Mouse (Mus musculus) megakaryocyte-erythroid progenitor cell, adult 5-6 weeks (primary cell): ENCODE data around the gene Igsf10. TPM values are rescaled to one million over a fixed set of nuclear protein-coding genes. Genes with fewer than 3 reads are reported as not detected.

Source experiments
- ATAC-seq: replicated peaks from 2 replicates; pipeline ENCODE4 v1.8.0; 2016; ENCODE audit warnings: mild to moderate bottlenecking, inconsistent platforms; ENCODE audit not compliant: severe bottlenecking, poor library complexity, low FRiP score, low TSS enrichment
- total RNA-seq, 2 experiments: library from RNA; stranded (forward) in 1 of 2; stranded (reverse) in 1 of 2; fragments of 200-1000, 215-1000 nt in 1 of 2; fragments of >200 nt in 1 of 2; fragmentation: Nextera tagmentation in 1 of 2; gene quantifications; 2 replicates each; pipeline ENCODE4 v1.2.3; 2014 to 2017

Gene Igsf10
- total RNA-seq, 2 experiments from 2014 or later: 0.04 TPM; not detected in 1

DNA sequence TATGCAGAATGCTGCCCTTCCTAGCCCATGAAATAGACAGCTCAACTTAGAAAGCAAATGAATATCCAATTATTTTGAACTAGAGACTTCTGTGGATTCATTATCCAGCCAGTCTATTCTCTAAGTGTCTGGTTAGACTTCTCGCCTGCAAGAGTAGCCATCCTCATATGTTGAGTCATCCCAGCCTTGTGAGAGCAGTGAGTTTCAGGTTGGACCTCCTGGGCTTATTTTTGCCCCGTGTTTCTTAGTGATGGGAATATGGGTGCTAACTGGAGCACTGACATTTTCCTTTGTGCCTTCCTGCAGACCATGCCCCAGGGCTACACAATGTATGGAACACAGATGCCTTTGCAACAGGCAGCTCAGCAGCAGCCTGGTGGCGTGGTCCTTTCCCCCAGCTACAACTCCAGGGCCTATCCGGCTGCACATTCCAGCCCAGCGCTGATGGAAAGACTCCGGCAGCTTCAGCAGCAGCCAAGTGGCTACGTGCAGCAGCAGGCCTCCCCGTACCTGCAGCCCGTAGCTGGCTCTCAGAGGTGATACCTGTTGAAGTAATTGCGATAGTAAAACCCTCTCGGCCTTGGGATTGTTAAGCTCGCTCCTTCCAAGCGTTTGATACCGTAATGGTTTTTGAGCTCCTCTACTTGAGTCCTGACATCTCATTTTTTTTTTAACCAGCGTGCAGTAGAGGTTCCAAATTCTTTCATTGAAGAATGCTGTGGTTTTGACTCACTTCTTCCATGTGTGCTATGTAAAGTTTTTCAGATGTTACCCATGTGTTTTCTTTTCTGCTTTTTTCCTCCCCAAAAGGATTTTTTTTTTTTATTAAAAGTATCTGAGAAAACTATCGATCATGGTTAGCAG lies 48.3 kb downstream of the Igsf10 start:
- ATAC-seq: no peak

GRCm38 (mm10) chr3:59293437-59294199 lies 50.6 kb downstream of the Igsf10 start:
- no peak for ATAC-seq

- ATAC-seq: no peak
Observed at GRCm38 (mm10) chr3:59290551-59290950, 53.6 kb downstream of the Igsf10 start.

- no peak for ATAC-seq
Observed at GRCm38 (mm10) chr3:59278620-59279019, 65.6 kb downstream of the Igsf10 start.

DNA sequence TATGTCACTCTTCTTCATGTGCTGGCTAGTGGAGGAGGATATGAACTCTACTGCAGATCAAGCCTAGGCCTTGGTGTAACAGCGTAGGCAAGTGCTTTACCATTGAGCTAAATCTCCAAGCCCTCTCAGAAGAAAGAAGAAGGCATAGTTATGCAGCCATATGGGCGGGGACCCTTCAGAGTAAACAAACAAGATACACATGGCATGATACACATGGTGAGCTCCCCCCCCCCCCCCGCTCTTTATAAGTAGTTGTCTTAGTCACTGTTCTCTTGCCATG lies 66.0 kb downstream of the Igsf10 start:
- ATAC-seq: no peak

DNA sequence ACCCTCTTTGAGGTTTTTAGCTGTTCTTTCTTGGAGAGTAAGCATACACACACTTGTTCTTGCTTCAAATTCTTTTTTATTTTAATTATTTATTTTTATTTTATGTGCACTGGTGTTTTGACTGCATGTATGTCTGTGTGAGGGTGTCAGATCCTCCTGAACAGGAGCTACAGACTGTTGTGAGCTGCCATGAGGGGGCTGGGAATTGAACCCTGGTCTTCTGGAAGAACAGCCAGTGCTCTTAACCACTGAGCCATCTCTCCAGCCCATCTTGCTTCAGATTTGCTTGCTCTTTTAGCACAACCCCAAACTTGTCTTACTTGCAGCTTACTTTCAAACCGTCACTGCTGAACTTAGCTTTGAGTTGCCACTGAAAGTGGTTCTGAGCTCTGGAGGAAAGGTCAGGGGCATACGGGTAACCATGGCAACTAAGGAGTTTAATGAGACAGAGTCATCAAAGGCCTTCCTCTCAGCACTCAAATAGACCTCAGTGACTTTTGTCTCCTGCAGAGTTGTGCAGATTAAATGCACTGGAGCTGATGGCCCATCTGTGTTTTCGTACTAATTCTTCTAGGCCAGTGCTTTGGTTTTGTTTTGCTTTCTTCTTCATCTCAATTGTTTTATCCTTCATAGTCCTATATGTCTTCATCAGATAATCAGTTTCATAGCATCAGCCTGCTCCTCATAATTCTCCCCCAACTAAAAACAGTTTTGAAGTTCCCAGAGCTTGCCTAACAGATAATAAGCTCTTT lies 66.5 kb downstream of the Igsf10 start:
- no peak for ATAC-seq

DNA sequence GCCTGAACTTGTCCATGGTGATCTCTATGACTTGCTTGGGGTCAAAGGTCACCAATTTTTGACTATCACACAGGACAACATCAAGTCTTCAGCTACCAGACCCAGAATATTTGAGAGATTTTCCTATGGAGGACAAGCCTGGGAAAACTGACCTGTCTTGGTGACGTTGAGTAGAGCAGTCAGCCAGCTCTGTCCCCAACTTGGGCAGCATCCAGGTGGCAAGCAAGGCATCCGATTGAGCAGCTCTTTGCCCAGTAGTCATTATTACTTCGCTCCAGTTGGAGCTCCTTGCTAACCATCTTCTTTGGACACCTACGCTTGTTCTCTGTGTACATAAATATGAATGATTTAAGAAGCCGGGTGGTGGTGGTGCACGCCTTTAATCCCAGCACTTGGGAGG lies 73.4 kb downstream of the Igsf10 start:
- ATAC-seq: no peak

Other genes with a start within 250 kb of the Igsf10 start
- 0.83 and 2.6 TPM in 2 replicates for gene Gpr171, start 242.6 kb downstream of the Igsf10 start, total RNA-seq (2014; fragmentation: Nextera tagmentation)
- 3.4 and 7.8 TPM in 2 replicates for gene Gpr171, start 242.6 kb downstream of the Igsf10 start, total RNA-seq (2017)
- 1.0 TPM in 1 of 2 replicates, not detected in the other for gene P2ry14, start 190.8 kb downstream of the Igsf10 start, total RNA-seq (2014; fragmentation: Nextera tagmentation)
- gene P2ry14, start 190.8 kb downstream of the Igsf10 start, total RNA-seq (2017): 0.23 and 15.0 TPM in 2 replicates
- not detected in 2 replicates for gene Gpr87, start 149.3 kb downstream of the Igsf10 start, total RNA-seq (2014; fragmentation: Nextera tagmentation)
- gene Gpr87, start 149.3 kb downstream of the Igsf10 start, total RNA-seq (2017): not detected in 2 replicates
- gene P2ry13, start 133.5 kb downstream of the Igsf10 start, total RNA-seq (2014; fragmentation: Nextera tagmentation): not detected in 2 replicates
- 0.15 TPM in 1 of 2 replicates, not detected in the other for gene P2ry13, start 133.5 kb downstream of the Igsf10 start, total RNA-seq (2017)
- gene P2ry12, start 81.5 kb downstream of the Igsf10 start, total RNA-seq (2014; fragmentation: Nextera tagmentation): not detected in 2 replicates
- not detected in 2 replicates for gene P2ry12, start 81.5 kb downstream of the Igsf10 start, total RNA-seq (2017)